Mouse (Mus musculus) cerebellum, postnatal 14 days (tissue): ENCODE results near the gene Ube2e1.

ENCODE experiments used
- DNase-seq, 2 experiments: peaks; one replicate each; pipeline ENCODE4 v3.0.0; 2021; ENCODE audit warnings: mixed read lengths in 2 of 2

Gene Ube2e1

DNA sequence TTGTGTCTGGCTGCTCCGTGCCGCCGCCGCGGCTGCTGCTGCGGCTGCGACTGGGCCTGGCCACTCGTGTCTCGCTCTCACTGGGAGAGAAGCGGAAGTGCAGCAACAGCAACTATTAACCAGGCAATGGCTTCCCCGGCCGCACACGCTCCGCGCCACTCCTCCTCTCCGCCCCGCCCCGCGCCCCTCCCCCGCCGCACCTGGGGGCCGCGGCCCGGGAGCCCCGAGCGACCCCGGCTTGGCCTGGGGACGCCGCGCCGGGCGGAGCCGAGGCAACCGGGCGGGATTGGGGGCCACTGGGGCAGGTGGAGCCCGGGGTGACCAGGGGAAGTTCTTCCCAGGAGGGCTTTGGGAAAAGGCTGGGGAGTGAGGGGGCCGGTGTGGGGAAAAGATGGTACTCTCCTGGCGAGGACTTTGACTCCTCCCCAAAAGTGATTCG is at the start of gene Ube2e1:
Gene Ube2e1 (minus strand): TSS at position 167 of the 439 bp plus-strand sequence.
- peak; percentile 70 to 76 for DNase-seq

GRCm38 (mm10) chr14:18379841-18380240 is 48.2 kb upstream of the Ube2e1 start:
- DNase-seq, result no peak

DNA sequence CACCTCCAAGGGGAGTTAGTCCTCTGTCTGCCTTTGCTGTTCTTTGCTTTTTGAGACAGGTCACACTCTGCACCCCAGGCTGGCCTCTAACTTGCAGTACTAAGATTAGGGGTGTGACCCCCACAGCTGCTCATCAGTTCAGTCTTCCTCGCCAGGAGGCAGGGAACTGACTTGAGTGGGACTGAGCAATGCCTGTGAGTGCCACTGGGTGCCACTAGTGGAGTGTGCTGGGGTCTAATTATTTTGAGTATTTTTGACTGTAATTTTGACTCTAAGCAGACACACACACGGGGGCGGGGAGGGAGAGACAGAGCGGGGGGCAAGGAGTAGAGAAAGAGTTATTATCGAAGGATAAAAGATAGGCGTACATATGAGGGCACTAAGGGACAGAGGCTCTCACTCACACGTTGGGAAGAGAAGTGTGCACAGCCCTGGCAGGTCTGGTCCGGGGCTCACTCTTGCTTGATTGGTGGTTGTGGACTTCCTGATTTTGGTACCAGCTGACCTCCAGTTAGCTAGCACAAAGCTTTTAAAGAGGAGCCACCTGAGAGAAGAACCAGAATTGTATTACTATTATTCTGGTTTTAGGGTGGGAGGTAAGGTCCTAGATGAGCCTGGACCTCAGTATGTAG is 46.4 kb upstream of the Ube2e1 start:
- DNase-seq, result peak; percentile 47 to 48

DNA sequence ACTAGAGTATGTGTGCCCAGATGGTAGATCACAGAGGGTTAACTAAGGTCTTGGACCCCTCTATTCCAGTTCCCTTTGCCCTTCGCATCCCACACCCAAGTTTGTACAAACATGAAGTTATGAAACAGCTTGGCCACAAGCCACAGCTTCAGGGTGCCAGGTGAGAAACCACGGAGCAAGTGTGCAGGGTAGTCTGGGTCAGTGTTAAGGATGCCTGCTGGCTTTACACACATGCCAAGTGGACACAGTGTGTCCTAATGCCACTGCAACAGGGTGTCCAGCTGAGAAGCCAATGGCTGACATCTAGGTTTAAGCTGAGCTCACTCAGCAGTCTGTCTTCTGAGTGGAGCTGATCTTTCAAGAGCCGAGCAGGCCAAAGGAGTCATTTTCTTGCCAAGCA is 44.5 kb upstream of the Ube2e1 start:
- DNase-seq, result peak in 1 of 2 experiments; percentile 11

- DNase-seq, result no peak
These were observed 42.2 kb upstream of the Ube2e1 start for GRCm38 (mm10) chr14:18373758-18374405.

DNA sequence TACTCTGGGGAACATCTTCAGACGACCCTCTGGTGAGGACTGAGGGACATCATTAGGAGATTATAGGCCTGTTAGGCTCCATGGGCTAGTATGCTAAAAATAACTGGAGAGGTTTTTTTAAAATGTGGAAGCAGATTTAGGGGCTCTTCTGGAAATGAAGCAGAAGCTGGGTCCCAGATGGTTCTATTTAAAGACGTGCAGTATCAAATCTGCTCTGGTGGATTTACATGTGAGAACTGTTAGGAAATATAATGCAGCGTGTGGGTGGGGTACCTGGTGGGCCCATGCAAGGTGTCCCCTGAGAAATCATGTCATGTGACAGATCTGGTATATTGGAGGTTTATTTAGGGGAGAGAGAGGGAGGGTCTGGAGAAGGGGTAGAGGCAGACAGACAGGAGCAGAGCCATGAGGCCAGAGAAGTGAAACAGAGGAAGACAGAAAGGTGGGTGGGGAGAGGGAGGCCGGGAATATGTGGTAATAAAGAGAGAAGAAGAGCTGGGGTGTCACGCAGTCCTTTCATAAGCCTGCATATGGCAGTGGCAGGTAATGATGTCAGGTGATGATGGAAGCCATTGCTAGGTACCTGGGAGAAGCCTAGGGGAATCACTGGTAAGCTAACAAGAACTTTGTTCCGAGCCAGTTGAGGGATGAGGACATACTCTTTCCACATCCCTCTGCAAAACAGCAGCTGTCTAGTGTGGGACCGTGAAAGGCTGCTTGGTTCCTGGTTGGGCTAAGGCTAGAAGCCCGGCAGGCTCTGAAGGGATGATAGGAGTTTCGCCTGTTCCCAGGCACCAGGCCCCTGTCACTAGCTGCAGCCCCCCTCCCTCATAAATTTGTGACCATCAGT is 41.3 kb upstream of the Ube2e1 start:
- DNase-seq, result no peak

DNA sequence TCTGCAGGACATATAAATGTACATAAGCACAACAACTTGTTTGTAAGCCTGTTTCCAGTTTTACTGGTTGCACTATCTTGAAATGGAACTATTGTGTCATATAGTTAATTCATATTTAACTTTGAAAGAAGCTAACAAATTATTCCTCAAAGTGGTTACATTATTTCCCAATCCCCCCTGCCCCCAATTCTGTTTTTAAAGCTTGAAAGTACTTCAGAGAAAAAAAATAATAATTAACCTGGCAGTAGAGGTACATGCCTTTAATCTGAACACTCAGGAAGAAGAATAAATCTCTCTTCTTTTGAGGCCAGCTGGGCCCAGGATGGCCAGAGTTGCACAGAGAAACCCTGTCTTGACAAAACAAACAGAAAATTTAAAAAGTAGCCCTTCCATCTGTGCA is 37.4 kb upstream of the Ube2e1 start:
- no peak for DNase-seq

DNA sequence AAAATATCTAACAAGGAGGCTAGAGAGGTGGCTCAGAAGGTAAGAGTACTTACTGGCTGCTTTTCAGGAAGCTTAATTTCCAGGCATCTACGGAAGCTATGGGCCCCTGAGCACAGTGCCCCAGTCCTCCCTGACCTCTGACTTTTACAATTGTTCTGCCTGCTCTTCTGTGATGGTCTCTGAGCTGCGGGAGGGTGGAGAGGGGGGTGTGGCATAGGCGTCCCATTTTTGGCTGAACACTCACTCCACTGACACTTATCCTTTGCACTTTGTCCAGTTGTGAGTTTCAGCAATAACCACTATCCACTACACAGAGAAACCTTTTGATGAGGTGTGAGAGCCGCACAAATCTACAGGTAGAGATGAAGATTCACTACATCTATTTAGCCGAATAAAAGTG is 35.4 kb upstream of the Ube2e1 start:
- no peak for DNase-seq

DNA sequence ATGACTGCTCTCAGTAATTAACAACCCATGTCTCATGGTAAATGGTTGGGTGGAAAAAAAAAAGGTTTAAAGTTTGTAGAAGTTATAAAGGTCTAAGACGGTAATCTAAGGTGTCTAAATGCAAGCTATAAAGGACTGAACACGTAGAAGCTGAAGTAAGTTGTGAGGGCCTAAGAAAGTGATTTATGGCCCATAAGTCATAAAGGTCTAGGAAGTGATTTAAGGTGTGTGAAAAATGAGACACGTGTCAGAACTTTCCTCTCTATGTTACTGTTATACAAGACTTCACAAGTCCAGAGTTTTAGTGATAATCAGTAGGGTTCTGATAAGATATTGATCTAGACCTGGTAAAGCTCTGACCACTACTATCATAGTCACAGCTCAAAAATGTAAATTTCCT is 32.7 kb upstream of the Ube2e1 start:
- no peak for DNase-seq

DNA sequence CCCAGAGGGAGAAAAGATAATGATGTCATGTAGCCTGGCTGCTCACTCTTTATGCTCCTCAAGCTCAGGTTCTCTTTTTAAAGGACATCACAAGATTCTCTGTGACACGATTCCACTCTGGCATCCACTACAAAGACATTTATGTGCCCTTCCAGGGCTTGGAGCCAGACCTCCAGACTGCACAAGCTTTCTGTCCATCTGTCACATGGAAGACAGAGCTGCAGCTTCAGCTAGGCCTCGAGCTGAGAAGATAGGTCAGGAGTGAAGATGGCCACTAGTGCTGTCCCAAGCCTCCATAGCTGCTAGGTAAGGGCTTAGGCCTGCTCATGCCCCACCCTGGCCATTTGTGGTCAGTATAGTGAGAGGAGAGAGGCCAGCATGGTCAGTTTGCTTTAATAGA is 24.8 kb upstream of the Ube2e1 start:
- DNase-seq, result peak; percentile 74 to 86

- no peak for DNase-seq
These were observed 24.0 kb upstream of the Ube2e1 start for GRCm38 (mm10) chr14:18355514-18356190.

GRCm38 (mm10) chr14:18353525-18353924 is 21.9 kb upstream of the Ube2e1 start:
- DNase-seq, result no peak

- DNase-seq, result peak in 1 of 2 experiments; percentile 56
These were observed 21.3 kb upstream of the Ube2e1 start for GRCm38 (mm10) chr14:18352934-18353333.

GRCm38 (mm10) chr14:18350680-18351079 is 19.0 kb upstream of the Ube2e1 start:
- DNase-seq, result no peak

DNA sequence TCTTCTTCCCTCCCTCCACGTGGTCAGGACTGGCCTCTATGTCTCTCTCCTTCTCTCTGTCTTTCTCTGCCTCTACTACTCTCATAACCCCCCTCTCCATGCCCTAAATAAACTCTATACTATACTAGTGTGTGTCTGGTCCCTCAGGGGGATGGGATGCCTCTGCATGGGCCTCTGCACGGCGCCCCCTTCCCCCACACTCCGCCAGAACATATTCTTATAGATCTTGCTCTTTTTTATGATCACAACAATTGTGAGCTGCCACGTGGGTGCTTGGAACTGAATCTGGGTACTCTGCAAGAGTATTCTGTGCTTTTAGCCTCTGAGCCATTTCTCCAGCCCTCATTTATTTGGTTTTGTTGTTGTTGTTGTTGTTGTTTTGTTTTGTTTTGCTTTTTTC is 18.2 kb upstream of the Ube2e1 start:
- DNase-seq, result no peak

DNA sequence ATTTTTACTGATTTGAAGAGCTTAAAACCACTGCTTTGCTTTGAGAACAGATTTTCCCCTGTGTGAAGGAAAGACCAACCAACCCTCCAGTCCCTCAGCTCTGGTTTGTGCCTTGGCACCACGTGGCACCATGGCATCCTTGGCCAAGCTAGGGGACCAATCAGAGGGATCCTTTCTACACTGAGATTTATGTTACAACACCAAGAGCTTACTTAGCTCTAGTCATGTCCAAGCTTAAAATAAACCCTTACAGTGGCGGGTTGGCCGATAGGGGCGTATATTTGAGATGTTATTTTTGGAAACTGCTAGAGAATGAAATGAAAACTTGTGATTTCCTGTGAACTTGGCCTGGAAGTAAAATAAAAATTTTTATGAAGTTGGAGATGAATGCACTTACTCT is 11.9 kb upstream of the Ube2e1 start:
- no peak for DNase-seq

GRCm38 (mm10) chr14:18342749-18343148 is 11.1 kb upstream of the Ube2e1 start:
- no peak for DNase-seq

DNA sequence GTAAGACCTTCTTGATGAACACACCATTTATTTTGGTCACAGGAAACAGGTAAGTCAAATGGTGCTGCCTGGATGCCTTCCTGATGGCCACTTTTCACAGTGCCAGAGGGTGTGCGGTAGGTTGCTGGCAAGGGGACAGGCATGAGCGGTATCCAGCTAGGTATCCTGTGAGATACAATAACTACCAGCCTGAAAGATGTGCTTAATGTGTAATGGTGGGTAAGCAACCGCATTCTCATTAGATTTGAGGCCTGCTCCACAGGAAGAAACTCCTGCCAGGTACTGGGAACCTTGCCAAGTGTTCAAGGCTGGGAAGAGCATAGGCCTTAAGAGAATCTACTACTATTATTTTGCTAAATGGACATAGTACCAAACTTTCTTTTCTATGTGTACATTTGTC is 9.4 kb upstream of the Ube2e1 start:
- DNase-seq, result peak; percentile 90 to 93

GRCm38 (mm10) chr14:18336106-18336505 is 4.4 kb upstream of the Ube2e1 start:
- peak; percentile 60 to 78 for DNase-seq

- DNase-seq, result peak; percentile 44 to 56
These were observed 618 bp downstream of the Ube2e1 start for GRCm38 (mm10) chr14:18330789-18331692.

- DNase-seq, result peak; percentile 52 to 63
These were observed 4.5 kb downstream of the Ube2e1 start for GRCm38 (mm10) chr14:18326968-18327672.
